Mouse (Mus musculus): ENCODE results near the gene Sh3d19.

DNA sequence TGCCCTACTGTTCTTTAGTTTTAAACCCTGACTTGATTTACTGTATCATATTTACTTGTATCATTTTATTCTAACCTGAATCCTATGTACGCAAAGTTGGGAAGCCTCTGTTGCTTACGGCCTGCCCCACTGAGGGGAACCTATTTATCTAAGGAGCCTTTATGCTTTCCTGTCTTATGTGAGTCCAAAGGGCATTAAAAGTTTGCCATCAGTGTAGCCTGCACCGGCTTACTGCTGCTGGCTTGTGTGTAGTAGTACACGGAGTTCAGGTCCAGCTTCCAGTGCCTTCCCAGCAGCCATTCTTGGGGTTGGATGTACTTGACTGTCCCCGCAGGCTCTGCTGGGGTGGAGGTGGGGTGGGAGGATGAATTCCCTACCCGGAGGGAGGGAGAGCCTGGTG is 13.6 kb downstream of the Sh3d19 start:
- TF ChIP-seq CTCF (IDR thresholded peaks at IDR 0.05; ENCODE audit: low read depth) (no peak), EP300 (optimal IDR thresholded peaks at IDR 0.05) (no peak)
